Mouse (Mus musculus) urinary bladder, adult 18-20 months (tissue): ENCODE results near the gene Fbxl7.

Experiments
- DNase-seq, 2 experiments: peaks; one replicate each; pipeline ENCODE4 v3.0.0; 2022; ENCODE audit warnings: low spot score in 2 of 2, mixed read lengths in 2 of 2

Fbxl7 gene

DNA sequence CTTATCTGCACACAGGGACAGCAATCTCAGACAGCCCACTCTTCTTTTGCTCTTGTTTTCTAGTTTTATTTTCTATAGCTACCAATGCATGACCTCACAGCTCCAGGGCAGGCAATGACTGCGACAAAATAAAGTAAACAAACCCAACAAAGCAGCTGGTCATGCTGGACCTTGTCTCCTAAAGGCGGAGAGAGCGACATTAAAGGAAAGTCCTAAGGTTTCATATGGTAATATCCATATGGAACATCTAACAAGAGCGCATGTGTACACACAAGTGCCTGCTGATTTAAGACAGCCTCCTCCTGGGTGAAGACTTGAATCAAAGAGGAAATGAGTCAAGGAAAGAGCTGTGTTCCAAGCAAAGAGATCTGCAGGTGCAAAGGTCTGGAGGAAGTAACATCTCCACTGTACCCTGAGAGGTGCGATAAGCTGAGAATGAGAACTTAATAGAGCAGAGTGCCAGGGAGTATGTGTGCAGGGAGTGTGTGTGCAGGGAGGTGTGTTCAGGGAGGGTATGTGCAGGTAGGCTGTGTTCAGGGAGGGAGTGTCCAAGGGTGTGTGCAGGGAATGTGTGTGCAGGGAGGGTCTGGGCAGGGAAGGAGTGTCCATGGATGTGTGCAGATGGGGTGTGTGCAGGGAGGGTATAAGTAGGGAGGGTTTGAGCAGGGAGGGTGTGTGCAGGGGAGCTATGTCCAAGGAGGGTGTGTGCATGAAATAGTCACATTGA, 193.3 kb downstream of the Fbxl7 start:
- DNase-seq: no peak

DNA sequence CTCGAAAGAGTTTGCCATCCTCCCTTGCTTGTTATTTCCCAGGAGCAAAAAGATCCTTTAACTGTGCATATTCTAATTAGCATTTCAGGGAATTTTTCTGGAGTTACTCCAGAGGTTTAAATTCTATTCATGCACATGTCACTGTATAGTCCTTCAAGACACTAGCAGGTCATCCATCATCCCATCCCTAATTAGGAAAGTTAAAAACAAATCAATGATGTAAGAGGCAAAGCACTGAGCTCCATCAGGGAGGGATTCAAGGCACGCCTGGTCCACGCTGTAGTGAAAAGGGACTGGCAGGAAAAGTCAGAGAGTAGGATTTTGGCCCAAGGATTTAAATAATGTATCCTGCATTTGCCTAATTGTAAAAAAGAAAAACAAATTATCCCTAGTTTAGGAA, 202.3 kb downstream of the Fbxl7 start:
- no peak for DNase-seq

DNA sequence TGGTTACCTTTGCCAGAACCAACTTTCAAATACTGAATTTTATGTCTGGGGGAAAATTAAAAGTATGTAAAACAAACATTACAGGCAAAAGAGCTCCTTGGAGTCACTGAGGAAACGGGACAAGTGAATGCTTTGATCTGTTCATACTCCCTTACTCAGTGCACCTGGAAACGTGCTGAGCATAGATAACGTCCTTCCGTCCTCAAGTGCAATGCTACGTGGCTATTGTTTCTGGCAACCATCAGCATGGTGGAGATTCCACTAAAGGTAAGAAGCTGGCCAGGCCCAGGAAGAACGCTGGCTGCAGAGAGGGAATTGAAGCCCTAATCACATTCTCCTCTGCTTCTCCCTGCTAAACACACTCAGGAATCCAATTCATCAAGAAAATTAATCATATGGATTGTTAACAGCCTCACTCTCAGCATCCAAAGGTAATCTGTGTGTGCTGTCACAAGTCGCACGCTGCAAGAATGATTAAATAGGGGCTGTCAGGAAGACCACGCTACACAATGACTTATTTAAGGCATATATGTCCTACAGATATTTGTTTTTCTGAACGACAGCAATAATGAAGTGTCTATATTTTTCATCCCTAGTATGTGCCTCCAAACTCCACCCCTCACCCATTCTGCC, 206.8 kb downstream of the Fbxl7 start:
- DNase-seq: no peak

DNA sequence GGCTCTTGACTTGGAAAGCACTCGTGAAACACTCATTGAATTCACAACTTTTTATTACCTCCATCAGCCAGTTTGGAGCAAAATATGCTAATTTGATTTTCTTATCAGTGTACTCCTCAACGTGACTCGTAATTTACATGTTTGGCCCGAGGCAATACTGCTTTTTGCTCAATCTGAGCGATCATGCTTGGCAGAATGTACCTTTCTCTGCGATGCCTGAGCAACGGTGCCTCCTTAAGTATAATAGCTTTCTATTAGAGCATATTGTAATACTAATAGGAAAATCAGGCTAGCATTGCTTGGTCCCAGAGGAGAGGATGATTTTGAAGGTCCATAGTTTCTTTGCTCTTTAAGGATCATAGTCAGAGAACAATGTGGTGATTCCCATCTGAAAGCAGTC, 207.7 kb downstream of the Fbxl7 start:
- no peak for DNase-seq

DNA sequence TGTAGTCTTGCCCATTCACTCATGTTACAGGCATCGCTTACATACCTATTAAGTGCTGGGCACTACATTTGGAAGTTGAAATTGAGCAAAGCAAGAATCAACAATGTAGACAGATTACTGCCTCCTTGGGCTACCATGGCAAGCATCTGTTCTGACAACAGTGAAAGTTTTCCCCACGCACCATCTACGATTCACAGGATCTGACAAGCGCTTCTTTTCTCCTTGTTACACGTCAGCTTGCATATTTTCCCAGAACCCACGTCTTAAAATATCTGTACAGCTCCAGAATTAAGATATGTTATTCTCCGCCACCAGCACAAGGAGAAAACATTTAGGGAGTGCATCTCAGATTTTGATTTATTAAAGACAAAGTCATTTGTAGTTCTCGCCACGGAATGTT, 213.1 kb downstream of the Fbxl7 start:
- DNase-seq: no peak

DNA sequence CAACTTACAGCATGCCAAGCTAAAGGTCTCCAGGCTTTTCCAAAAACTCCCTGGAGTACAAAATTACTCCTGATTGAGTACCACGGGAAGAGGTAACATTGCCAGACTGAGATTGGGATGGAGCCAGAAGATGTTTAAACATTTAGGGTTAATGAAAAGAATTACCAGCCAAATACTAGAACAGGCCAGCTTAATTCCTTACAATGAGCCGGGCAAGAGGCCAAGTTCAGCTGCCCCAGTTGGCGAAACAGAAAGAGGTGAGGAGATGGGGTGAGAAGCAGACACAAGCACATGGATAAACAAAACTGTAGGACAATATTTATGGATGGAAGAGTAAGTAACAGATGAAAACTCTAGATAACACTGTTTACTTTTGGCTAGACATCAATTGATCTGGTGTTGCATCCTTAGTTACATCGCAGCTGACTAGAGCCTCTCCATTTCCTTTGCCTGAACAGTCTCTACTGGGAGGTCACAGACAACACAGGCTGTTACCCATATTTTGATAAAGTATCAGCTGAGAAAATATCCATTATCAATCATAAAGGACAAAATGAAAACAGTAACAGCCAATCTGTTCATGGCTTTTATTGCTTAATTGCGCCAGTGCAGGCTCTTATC, 222.0 kb downstream of the Fbxl7 start:
- DNase-seq: no peak

DNA sequence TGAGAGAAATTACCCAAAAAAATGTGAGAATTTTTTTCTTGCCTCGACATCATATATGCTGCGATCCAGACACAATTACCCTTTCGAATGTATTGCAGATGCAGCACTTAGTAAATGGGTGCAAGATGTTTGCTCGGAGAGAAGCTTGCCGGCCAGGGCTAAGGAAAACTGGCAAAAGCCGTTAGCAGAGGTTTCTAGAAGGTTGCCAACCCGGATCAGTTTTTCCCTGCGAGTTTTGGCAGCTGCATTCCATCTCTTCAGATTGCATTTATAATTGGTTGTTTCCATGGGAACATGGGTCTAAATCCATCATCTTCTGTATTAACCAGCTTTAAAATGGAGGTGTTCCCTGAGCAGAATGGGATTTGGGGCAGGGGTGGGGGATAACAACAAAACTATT, 240.4 kb downstream of the Fbxl7 start:
- DNase-seq: no peak

DNA sequence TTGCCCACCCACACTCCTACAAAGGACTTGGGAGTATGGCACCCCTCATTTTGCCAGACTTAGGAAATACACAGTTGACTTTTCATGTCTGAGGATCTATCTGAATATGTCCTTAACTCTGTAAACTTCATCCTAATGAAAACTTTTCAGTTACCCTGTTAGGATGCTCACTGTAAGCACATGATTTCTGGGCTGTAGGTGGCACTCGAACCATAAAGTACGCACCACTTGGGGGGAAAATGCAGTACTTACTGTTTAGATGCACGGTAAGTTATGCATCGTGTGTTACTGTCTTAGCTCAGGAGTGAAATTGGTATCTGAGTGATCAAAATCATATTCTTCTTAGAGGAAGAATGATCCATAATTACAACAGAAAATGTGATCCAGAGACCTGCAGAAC, 252.8 kb downstream of the Fbxl7 start:
- DNase-seq: no peak

DNA sequence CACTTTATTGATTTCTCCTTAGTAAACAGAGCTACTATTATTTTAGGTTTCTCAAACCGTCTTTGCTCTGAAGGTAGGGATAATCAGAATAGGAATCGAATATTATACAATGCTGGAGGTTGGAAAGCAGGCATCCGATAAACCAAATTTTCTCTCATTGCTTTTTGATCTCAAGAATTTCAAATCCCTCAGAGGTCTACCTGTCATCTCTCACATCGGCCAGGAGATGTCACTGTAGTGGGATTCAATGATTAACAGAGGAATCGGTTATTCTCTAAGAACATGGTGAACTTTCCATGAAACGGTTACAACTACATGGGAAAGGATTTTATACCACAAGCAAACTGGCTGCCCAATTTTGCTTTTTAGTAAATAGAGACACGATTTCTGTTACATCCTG, 255.7 kb downstream of the Fbxl7 start:
- no peak for DNase-seq

DNA sequence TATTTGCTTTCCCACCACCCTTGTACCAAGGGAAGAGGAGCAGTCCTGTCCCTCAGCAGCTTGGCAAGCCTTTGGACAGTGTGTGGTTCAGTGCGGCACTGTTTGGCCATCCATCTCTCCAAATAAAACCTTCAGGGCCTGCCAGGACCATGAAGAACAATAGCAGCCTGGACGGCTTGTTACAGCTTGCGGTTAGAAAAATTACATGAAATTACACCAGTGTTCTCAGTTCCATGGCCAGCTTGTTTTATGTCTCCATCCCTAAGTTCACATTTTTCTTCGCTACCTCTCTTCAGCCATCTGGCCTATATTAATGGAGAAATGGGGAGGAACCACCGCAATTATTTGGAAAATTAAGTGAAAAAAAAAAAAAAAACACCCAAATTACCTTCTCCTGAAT, 259.8 kb downstream of the Fbxl7 start:
- DNase-seq: no peak

DNA sequence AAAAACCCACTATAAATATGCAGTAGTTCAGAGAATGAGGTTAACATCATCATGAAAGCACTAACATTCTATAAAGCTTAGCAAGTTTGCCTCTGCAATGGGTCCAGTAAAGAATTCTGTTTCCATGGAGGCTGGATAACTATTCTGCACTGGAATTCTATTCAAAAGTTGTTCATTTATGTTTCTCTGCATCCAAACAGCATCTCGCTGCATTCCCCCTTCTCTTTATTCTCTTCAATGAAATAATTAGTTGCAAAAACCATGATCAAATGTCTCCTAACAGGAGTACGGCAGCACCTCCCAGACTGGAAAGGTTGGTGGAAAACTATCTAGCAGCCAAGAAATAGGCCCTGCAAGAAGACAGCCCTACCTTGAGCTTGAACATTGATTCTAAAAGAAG, 267.2 kb downstream of the Fbxl7 start:
- DNase-seq: no peak

DNA sequence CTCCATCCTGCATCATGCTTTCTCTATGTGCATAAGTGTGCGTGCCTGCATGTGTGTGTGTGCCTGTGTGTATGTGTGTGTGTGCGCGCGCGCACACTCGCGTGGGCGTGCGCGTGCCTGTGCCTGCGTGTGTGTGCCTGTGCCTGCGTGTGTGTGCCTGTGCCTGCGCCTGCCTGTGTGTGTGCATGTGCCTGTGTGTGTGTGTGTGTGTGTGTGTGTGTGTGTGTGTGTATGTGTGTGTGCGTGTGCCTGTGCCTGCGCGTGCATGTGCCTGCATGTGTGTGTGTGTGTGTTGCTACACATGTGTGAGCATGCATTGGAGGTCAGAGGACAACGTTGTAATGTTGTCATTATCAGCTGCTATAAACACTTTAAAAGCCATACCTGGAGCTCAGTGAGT, 272.1 kb downstream of the Fbxl7 start:
- no peak for DNase-seq

DNA sequence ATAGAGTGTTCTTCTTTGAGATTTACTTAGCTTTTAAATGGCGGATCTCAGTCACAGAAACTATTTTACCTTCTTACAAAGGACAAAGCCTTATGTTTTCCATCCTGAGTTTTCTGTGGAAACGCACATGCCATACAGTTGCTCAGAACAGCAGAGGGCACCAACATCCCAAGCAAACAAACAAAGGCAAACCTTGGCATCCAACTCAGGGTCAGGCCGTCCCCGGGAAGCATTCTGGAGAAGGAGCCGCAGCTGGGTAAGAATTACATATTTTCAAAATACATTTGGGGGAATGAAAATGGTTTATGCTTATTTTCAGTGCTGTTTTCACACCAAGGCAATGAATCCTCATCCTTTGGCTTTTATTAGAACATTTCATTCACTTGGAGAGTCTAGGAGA, 275.1 kb downstream of the Fbxl7 start:
- peak in 1 of 2 experiments; percentile 17 for DNase-seq

DNA sequence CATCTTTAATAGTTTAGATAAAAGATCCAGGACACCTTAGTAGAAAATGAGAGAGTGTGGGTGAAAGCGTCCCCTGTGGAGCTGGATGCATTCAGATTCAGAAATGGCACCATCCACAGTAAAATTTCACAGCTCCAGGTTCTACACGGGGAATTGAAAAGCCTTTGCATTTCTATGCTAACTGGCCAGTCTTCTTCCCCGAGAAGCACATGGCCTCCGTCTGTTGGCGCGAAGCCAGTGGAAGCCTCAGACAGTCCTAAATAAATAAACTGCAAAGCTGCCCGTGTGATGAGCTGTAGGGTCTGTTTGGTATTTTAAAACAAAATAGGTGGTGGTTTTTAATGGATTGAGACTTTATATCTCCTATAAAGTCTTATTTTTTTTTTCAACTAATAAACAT, 276.2 kb downstream of the Fbxl7 start:
- DNase-seq: peak in 1 of 2 experiments; percentile 1

DNA sequence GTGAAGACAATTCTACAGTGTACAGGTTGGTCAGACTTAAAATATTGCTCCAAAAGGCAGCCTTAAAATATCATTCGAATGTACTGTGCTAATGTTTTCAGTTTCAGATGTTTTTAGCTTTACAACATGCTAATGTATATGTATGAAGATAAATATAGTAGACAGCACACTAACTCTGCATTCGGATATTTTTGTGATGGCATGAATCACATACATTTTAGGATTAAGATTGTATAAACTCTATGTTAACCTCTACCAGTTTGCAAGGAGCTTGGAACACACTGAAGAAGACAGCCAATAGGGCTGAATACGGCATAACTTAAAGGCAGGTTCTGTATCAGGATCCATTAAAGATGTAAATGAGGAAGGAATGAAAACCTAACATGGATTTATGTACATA, 299.1 kb downstream of the Fbxl7 start:
- no peak for DNase-seq

DNA sequence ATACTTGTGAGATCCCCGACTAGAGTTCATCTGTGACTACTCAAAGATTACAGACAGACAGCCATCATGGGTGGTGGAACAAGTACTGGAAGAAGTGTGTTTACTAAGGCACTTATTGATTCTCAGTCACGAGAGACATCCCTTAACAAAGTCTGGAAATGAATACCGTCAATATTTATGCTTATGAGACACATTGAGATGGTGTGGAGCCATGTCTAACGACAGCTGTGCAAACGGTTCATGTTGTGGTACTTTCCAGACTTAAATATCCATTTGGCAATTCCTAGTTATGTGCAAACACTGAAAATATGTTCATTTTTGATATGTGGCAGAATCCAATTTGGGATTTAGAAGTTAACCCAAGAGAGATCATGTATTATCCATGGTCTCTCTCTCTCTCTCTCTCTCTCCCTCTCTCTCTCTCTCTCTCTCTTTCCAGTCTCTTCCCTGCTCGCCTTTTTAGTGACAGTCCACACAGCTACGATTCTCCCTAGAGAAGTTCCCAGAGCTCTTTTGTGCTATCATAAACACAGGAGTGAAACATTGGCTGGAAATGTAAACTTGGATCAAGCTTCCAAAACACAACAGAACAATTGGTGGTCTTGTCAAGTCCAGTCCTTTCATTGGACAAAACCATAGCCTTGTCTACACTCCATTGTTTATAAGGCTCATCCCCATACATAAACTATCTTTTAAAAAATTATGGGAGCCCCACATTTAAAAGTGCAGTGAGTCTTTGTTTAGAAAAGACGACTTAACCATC, 315.3 kb downstream of the Fbxl7 start:
- no peak for DNase-seq

DNA sequence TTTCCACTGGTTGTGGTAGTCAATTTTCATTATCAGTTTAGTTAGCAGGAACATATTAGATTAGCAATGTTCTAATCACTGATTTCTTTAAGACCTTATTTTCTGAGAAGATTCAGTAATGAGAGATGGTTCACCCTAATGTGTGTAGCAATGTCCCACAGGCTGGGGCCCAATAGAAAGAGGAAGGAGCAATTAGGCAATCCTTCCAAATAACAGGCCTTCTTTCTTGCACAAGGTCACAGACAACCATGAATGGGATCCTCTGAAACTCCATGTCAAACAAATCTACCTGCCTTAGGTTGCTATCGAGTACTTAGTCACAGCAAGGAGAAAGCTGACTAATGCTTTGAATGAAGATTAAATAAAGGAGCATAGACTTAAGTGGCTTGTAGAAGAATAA, 316.9 kb downstream of the Fbxl7 start:
- no peak for DNase-seq

DNA sequence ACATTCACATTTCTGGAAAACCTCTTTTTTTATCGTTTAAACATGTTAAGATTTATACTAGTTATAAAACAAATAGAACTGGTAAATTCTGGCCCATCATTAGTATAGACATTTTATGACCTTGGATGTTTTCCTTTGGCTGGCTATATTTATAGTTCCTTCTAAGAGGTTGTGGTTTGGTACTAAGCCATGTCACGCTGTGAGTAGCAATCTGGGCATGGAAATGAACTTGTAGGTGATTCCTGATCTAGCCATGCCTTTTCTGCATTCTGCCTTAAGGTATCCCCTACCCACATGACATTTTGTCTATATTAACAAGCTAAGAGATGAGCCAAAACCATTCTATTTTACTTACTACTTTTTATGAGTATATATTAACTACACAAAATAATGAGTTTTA, 329.3 kb downstream of the Fbxl7 start:
- DNase-seq: no peak

DNA sequence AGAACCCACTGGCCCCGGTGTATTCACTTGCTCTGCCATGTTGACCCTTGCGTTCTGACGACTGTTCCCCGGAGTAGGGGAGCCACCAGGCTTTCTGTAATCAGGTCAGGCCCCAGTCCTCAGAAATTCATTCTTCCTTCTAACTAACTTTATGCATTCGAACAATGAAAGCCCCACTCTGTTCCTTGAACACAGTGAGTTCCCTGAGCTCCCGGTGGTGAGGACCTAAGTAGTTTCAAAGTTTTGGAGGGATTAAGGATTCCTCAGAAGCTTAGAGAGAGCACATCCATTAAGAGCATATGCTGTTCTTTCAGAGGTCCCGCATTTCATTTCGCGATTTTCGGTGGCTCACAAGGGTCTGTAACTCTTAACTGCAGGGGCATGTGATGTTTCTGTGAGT, 341.8 kb downstream of the Fbxl7 start:
- no peak for DNase-seq

DNA sequence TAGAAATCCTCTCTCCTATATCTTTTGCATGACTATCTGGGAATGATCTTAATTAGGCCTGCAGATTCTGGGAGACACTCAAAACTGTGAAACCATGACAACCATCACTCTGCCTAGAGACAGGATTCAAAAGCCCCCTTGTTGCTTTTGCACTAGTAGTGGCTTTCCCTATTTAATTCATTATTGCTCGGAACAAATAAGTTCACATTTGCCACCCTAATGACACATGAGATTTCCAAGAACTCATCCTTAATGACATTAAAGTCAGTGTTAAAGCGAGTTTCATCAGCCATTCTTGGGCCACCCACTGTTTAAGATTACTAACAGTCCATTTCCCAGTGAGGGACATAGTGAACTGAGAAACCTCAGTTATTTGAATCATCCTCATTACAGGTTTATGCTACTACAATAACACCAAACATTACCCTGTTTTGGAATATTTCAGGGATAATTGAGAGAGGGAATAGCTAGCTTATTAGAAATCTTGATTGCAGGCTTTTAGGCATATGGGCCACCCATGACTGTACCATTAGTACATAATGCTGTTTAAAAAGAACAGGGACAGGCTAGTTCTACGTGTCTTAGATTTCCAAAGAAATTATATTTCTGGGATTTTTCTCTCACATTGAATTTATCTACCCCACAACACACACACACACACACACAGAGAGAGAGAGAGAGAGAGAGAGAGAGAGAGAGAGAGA, 361.2 kb downstream of the Fbxl7 start:
- DNase-seq: no peak

DNA sequence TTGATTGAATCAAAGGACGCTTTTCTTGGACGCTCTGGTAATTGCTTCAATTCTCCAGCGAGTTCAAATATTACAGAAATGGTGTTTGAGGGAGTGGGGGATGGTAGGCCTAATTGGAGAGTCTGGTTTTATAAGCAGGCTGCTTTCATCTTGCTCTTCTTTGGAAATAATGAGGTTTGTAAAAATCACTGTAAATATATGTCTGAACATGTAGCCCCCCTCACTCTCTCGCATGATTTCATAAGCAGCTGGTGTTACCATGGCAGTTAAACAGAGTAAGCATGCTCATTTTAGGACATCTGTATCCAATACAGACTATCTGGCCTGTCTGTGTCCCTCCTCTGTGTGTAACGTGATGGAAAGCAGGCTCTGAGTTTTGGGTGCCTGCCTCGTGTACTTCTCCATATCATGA, 376.2 kb downstream of the Fbxl7 start:
- DNase-seq: no peak

DNA sequence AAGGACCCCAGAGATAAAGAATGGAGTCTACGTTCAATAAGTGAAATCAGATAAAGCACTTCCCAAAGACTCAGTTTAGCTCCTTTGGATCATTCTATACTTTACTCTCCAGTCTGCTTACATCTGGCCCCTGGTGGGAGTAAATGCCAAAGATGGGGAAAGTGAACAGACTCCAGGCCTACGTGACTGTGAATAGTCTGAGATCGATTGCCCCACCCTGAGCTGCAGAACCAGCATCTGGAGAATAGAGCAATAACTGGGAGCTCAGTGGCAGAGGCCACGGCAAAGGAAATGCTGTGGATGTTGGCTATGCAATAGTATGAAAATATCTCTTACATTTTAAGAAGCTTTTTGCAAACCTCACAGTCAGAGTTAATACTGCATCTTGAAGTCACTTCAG, 394.4 kb downstream of the Fbxl7 start:
- DNase-seq: no peak
